Mouse (Mus musculus) ES-E14 (cell line): ENCODE data around the gene Pnliprp2.

Source experiments
- MAFK ChIP-seq: IDR thresholded peaks from 2 replicates; pipeline ENCODE4 v1.6.1; 2014; ENCODE audit warnings: mild to moderate bottlenecking, low read depth, low read length, inconsistent platforms; ENCODE audit not compliant: insufficient read depth
- ZC3H11A ChIP-seq: IDR thresholded peaks from 2 replicates; pipeline ENCODE4 v1.6.1; 2012; ENCODE audit warnings: low read depth, mild to moderate bottlenecking, inconsistent platforms, low read length, borderline replicate concordance
- ZNF384 ChIP-seq: IDR thresholded peaks from 2 replicates; pipeline ENCODE4 v1.6.1; 2012; ENCODE audit warnings: low read depth, low read length, inconsistent platforms

- TF ChIP-seq ZNF384 (no peak), ZC3H11A (no peak), MAFK (no peak)
Measured at GRCm38 (mm10) chr19:58741036-58741435, 18.5 kb upstream of the Pnliprp2 start.
